Mouse (Mus musculus) midbrain, embryonic 16.5 days (tissue): ENCODE results near the gene Hbs1l. TPM values are rescaled to one million over a fixed set of nuclear protein-coding genes. Genes with fewer than 3 reads are reported as not detected.

Experiments used
- polyA plus RNA-seq: library from polyadenylated mRNA; unstranded; fragments of >200 nt; fragmentation: Nextera tagmentation; extraction: Ambion mirVana; gene quantifications from 2 replicates; pipeline ENCODE4 v1.2.1, GENCODE M21; 2015

Hbs1l gene
- polyA plus RNA-seq, 1 experiment from 2014 or later = 89.3 TPM

Other genes starting within 250 kb of the Hbs1l start
- 2.4 and 2.8 TPM in 2 replicates for gene Myb, start 135.0 kb upstream of the Hbs1l start, polyA plus RNA-seq
- gene Aldh8a1, start 81.3 kb downstream of the Hbs1l start, polyA plus RNA-seq = not detected in 2 replicates